Mouse (Mus musculus) brain, embryonic 14.5 days (tissue): ENCODE measurements at regions not wholly inside any gene's neighbourhood (a gene's known extent, or its start where the extent isn't known, plus 50 kb on each side); places are given as distances from the start of the nearest gene placed in this dataset.

Experiments used
- CTCF ChIP-seq: fragments of 200-500 bp; IDR thresholded peaks from 2 replicates; pipeline ENCODE4 v1.5.1; 2012; ENCODE audit warnings: inconsistent platforms, mild to moderate bottlenecking, moderate library complexity, borderline replicate concordance; ENCODE audit not compliant: insufficient read depth, insufficient read length; ENCODE audit errors: extremely low read depth
- POLR2A ChIP-seq: fragments of 200-500 bp; IDR thresholded peaks from 2 replicates; pipeline ENCODE4 v1.6.1; 2012; ENCODE audit warnings: mild to moderate bottlenecking, inconsistent platforms, borderline replicate concordance; ENCODE audit not compliant: poor library complexity, insufficient read depth, insufficient read length, severe bottlenecking; ENCODE audit errors: extremely low read depth

DNA sequence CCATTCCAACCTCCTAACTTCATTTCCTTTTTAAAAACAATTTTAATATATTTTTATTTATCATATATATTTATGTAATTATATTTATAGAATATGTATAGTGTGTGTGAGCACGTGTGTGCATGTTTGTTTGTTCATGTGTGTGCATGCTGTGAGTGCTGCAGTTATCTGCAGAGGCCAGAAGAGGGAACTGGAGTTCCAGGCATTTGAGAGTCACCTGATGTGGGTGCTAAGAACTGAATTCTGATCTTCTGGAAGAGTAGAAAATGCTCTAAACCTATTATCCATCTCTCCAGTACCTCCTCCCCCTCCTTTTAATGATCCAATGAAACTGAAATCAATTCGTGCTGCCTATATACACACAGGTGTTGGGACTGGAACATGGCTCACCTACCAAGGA lies 128.0 kb downstream of the Snx19 start:
- TF ChIP-seq POLR2A = no peak
- no peak for TF ChIP-seq CTCF
